Mouse (Mus musculus): ENCODE measurements around the gene Cdc27.

Gene Cdc27
- long read RNA-seq, experiment 1, full-length matches to known transcripts, result 1 of 14 reads
- long read RNA-seq, experiment 1, partial matches to known transcripts, result 5 of 14 reads
- long read RNA-seq, experiment 1, other reads (novel, unspliced or antisense), result 8 of 14 reads
- long read RNA-seq, experiment 2, full-length matches to known transcripts, result 2 of 22 reads
- long read RNA-seq, experiment 2, partial matches to known transcripts, result 14 of 22 reads
- long read RNA-seq, experiment 2, other reads (novel, unspliced or antisense), result 6 of 22 reads

- intact Hi-C loops (cut with DNase I), result no loop called here
Observed at GRCm38 (mm10) chr11:104550406-104550974, at the start of gene Cdc27, which contains the start of gene Myl4. Gene Cdc27, minus strand, starts transcription at chr11:104550620. Gene Myl4, plus strand, starts transcription at chr11:104550663.

- intact Hi-C loops (cut with DNase I), result no loop called here
Observed at GRCm38 (mm10) chr11:104599265-104599945, 49.0 kb upstream of the Cdc27 start.

DNA sequence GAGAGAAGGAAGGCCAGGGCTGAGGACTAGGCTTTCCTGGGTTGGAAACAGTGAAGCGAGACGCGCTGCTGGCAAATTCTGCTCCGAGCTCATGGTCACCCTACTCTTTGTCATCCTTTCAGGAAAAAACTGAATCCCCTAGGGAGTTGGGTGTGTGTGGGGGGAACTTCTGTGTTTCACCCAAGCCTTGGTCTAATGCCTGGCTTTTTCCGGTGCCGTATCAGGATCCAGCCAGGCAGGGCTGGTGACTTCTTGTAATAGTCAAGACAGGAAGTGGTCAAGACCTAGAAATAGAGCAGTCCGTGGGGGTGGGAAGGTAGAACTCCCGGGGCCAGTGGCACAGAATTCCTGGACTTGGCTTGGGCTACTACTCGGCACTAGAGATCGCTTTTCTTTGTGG lies 45.9 kb upstream of the Cdc27 start:
- intact Hi-C loops (cut with DNase I), result no loop called here

GRCm38 (mm10) chr11:104592066-104592835 lies 41.8 kb upstream of the Cdc27 start:
- intact Hi-C loops (cut with DNase I), result no loop called here

DNA sequence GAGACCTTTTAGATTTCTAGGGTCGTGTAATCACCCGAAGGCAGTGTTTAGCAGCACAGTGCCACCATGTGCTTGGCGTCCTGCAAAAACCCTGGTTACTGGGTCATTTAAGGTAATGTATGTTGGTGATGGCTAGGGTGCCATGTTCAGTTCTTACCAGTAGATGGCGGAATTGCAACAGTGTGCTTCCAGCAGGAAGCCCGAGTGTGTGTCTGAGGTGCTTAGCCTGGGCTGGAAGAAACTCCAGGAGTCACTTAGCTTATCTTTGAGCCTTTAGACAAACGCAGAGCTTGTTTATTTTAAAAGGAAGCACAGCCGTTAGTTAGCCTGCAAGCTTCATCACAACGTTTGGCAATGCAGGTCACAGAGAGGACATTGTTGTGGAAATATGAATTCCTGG lies 39.7 kb upstream of the Cdc27 start:
- intact Hi-C loops (cut with DNase I), result no loop called here

- intact Hi-C loops (cut with DNase I), result no loop called here
Observed at GRCm38 (mm10) chr11:104589570-104589969, 39.1 kb upstream of the Cdc27 start.

DNA sequence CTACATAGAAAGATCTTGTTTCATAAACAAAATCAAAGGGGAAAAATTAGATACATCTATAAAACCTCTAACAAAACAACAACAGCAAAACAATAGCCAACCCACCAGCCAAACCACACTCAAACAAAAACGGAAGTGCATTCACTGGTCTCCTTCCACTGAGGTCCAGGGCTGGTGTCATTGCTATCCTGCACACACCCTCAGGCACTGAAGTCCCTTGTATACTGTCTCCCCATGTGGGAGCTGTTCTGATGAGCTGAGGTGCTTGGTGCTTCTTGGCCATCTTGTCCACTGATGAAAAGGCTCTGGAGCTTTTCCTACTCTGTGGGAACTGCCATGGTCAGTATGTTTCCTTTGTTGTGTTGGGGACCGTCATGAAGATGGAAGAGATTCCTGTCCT lies 38.1 kb upstream of the Cdc27 start:
- intact Hi-C loops (cut with DNase I), result no loop called here

GRCm38 (mm10) chr11:104587904-104588303 lies 37.5 kb upstream of the Cdc27 start:
- intact Hi-C loops (cut with DNase I), result no loop called here

- intact Hi-C loops (cut with DNase I), result no loop called here
Observed at GRCm38 (mm10) chr11:104585495-104585894, 35.1 kb upstream of the Cdc27 start.

- intact Hi-C loops (cut with DNase I), result no loop called here
Observed at GRCm38 (mm10) chr11:104582630-104583364, 32.4 kb upstream of the Cdc27 start.

- intact Hi-C loops (cut with DNase I), result no loop called here
Observed at GRCm38 (mm10) chr11:104582308-104582606, 31.8 kb upstream of the Cdc27 start.

DNA sequence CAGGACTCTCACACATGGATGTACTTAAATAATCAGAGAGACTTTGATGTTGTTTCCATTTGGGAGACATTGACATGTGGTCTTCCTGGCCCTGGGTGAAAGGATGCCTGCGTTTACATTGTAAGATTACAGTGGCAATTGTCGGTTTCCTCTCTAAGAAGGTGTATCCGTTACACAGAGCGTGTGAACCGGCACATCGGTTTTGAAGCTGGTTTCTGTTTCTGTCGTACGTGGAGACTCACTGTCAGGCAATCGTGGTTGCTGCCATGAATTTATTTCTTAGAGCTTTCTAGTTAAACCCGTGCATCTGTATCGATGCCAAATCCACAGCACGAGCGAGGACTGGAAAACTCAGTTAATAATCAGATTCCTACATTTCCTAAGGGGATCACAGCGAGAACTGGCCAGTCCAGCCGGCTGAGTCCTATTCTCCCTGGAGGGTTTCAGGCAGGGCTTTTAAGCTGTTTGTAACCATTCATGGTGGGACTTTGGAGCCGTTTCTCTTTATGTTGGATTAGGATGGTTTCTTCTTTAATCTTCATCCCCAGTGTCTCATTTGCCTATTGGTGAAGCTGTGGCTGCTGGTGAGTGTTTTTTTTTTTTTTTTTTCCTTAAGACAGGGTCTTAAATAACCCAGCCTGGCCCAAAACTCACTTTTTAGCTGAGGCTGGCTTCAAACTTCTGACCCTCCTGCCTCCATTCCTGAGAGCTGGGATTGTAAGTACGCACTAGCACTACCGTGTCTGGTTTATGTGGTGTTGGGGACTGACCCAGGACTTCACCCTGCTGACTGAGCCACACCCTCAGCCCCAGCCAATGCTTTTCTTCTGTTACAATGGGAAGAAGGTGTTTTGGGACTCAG lies 31.3 kb upstream of the Cdc27 start:
- intact Hi-C loops (cut with DNase I), result no loop called here

DNA sequence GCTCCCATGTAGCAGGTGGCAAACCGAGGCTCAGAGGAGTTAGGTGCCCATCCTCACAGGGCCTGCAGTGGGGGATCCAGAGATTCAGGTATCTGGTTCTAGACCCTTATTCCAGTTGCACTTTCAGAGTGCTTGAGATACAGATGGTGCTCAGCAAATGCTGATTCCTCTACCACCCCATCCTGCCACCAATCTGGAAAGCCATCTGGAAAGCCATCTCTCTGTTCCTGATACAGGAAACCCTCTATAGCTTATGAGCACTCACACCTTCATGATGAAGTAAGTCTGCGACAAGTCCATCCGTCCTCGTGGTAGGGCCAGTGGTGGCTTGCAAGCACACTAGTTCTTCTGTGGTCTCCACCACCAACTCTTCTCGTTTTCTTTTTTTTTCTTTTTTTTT lies 30.2 kb upstream of the Cdc27 start:
- intact Hi-C loops (cut with DNase I), result no loop called here

DNA sequence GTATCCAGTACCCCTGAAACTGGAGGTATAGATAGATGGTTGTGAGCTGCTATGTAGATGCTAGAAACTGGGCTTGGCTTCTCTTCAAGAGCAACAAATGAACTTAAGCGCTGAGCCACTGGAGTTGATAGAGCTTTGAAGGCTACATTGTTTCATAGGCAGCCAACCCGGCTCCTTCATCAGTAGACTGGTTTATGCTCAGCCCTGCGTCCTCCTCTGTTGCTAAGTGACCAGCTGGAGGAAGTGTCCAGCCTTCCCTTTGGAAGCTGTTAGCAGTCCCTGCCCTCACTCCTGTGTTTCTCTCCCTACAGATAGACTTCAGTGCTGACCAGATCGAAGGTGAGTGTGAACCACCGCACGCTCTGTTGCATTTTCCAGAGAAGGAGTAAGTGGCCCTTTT lies 29.7 kb upstream of the Cdc27 start:
- intact Hi-C loops (cut with DNase I), result no loop called here

GRCm38 (mm10) chr11:104579575-104579974 lies 29.2 kb upstream of the Cdc27 start:
- intact Hi-C loops (cut with DNase I), result no loop called here

DNA sequence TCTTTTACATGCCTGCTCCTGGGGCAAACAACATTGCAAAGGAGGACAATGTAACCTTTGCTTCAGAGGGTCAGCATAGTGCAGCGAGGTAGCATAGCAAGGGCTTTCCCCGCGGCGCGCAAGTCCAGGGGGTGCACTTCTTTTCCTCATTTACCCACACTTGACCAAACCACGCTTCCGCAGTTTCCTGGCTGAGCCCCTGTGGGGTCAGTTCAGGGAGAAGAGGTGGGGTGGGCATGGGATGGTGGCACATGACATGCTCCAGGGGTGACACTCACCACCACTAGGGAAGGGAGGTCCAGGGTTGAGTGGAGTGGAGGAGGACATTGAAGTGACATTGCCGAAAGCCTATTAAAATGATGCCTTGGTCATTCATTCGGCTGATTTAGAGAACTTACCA lies 28.7 kb upstream of the Cdc27 start:
- intact Hi-C loops (cut with DNase I), result no loop called here

- intact Hi-C loops (cut with DNase I), result no loop called here
Observed at GRCm38 (mm10) chr11:104578074-104578473, 27.7 kb upstream of the Cdc27 start.

GRCm38 (mm10) chr11:104576772-104577612 lies 26.6 kb upstream of the Cdc27 start:
- intact Hi-C loops (cut with DNase I), result no loop called here

DNA sequence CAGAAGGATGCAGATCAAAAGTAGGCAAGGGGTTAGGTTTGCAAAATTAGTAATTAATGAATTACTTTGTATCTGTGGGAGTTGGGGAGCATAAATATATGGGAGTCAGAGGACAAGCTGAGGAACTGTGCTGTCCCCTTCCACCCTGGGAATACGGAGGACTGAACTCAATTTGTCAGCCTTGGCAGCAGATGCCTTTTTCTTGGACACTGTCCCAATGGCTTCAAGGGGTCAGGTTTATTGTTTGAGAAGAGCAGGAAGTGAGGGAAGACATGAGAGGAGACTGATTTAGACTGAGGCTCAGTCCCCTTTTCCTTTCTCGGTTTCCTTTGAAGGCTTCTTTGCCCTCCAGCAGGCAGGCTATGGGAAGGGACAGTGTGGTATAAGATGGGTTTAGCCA lies 22.1 kb upstream of the Cdc27 start:
- intact Hi-C loops (cut with DNase I), result no loop called here

DNA sequence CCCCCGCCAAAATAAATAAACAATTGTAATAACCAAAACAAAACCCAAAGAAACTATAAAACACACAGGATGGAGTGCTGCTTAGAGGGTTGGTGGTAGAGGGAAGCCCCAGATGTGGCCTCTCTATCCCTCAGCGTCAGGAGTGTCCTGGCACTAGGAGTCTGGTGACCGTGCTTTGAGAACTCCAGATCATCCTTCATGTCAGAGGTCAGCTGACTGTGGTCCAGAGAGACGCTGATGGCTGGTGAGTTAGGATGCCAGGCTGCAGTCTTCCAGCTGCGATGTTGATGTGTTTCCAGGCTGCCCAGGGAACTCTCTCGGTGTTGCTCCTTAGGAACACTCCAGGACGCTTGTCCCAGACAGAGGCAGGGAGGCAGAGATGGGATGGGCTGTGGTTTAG lies 21.7 kb upstream of the Cdc27 start:
- intact Hi-C loops (cut with DNase I), result no loop called here
